Mouse (Mus musculus): Measurements from ENCODE around the gene Tomm70a. TPM values are rescaled to one million over a fixed set of nuclear protein-coding genes. Genes with fewer than 3 reads are reported as not detected.

Gene Tomm70a
- polyA plus RNA-seq, 1 experiment from 2014 or later, result 41.5 TPM

GRCm38 (mm10) chr16:57162841-57163240, 41.3 kb downstream of the Tomm70a start:
- Histone ChIP-seq H3K27me3 (ENCODE audit: insufficient read depth, low read length) (no peaks in the 10 kb centered on the region), H3K4me2 (ENCODE audit: low read length) (no peak overlapping the region), H3K27ac (no peak overlapping the region), H3K4me1 (replicated peaks; ENCODE audit: insufficient read depth, low read length) (no peaks in the 10 kb centered on the region), H3K9me3 (replicated peaks; ENCODE audit: low read length) (no peaks in the 10 kb centered on the region), H3K4me3 (replicated peaks; ENCODE audit: low read depth, low read length) (no peak overlapping the region), H3K9ac (ENCODE audit: low read depth, low read length) (no peak overlapping the region), H3K36me3 (ENCODE audit: insufficient read depth, low read length) (peaks cover 16% of the 10 kb centered on the region; the same call in 1 of the 2 replicates)
- 86% methylated on average over 5 of the region's 5 CpGs for WGBS
- DNase-seq (ENCODE audit: low spot score), result no peak
- TF ChIP-seq CTCF (IDR thresholded peaks at IDR 0.05; ENCODE audit: low read depth), result no peak
- no peak for ATAC-seq (replicated peaks; ENCODE audit: low FRiP score, low read depth)

GRCm38 (mm10) chr16:57163694-57164093, 42.2 kb downstream of the Tomm70a start:
- TF ChIP-seq CTCF (IDR thresholded peaks at IDR 0.05; ENCODE audit: low read depth), result no peak
- Histone ChIP-seq H3K9ac (ENCODE audit: low read depth, low read length) (no peak overlapping the region), H3K27me3 (ENCODE audit: insufficient read depth, low read length) (no peaks in the 10 kb centered on the region), H3K4me1 (replicated peaks; ENCODE audit: insufficient read depth, low read length) (no peaks in the 10 kb centered on the region), H3K4me2 (ENCODE audit: low read length) (no peak overlapping the region), H3K36me3 (ENCODE audit: insufficient read depth, low read length) (0 out of 2 replicates have a peak, but pooled peaks cover 16% of the 10 kb centered on the region), H3K27ac (no peak overlapping the region), H3K9me3 (replicated peaks; ENCODE audit: low read length) (no peaks in the 10 kb centered on the region), H3K4me3 (replicated peaks; ENCODE audit: low read depth, low read length) (no peak overlapping the region)
- ATAC-seq (replicated peaks; ENCODE audit: low FRiP score, low read depth) (no peak), DNase-seq (ENCODE audit: low spot score) (no peak)
- WGBS, result 73% methylated on average over 1 of the region's 1 CpGs

- Histone ChIP-seq H3K4me1 (replicated peaks; ENCODE audit: insufficient read depth, low read length) (no peaks in the 10 kb centered on the region), H3K4me3 (replicated peaks; ENCODE audit: low read depth, low read length) (no peak overlapping the region), H3K9ac (ENCODE audit: low read depth, low read length) (no peak overlapping the region), H3K4me2 (ENCODE audit: low read length) (no peak overlapping the region), H3K9me3 (replicated peaks; ENCODE audit: low read length) (no peaks in the 10 kb centered on the region), H3K27me3 (ENCODE audit: insufficient read depth, low read length) (no peaks in the 10 kb centered on the region), H3K36me3 (ENCODE audit: insufficient read depth, low read length) (0 out of 2 replicates have a peak, but pooled peaks cover 11% of the 10 kb centered on the region), H3K27ac (no peak overlapping the region; the same call in 1 of the 2 replicates)
- 93% methylated on average over 5 of the region's 5 CpGs for WGBS
- DNase-seq (ENCODE audit: low spot score) (no peak), ATAC-seq (replicated peaks; ENCODE audit: low FRiP score, low read depth) (no peak)
- no peak for TF ChIP-seq CTCF (IDR thresholded peaks at IDR 0.05; ENCODE audit: low read depth)
Measured at GRCm38 (mm10) chr16:57165157-57165556, 43.7 kb downstream of the Tomm70a start.

DNA sequence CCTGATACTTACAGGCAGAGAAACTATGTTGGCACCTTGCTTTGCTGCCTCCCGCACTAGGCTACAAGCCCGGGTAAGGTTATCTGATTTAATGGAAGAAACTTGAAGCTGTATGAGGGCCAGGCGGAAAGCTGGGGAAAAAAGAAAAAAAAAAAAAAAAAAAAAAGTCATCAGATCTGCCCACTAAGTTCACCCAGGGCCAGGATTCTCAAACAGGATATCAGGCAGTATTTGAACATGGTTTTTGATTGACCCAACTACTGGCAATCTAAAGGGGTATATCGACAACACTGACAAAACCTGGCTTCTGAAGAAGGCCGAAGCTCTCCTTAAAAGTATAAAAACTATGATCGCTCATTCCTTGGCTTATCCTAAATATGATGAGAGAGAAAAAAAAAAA, 44.6 kb downstream of the Tomm70a start:
- Histone ChIP-seq H3K4me1 (replicated peaks; ENCODE audit: insufficient read depth, low read length) (no peaks in the 10 kb centered on the region), H3K4me2 (ENCODE audit: low read length) (peak overlapping the region; percentile 84), H3K9ac (ENCODE audit: low read depth, low read length) (peak overlapping the region; percentile 79; the same call in 1 of the 2 replicates), H3K4me3 (replicated peaks; ENCODE audit: low read depth, low read length) (peak overlapping the region; percentile 76), H3K36me3 (ENCODE audit: insufficient read depth, low read length) (peaks cover 10% of the 10 kb centered on the region; the same call in 1 of the 2 replicates), H3K27me3 (ENCODE audit: insufficient read depth, low read length) (no peaks in the 10 kb centered on the region), H3K27ac (0 out of 2 replicates have a peak overlapping the region, but pooled peaks have one; percentile 94), H3K9me3 (replicated peaks; ENCODE audit: low read length) (no peaks in the 10 kb centered on the region)
- no peak for ATAC-seq (replicated peaks; ENCODE audit: low FRiP score, low read depth)
- 75% methylated on average over 6 of the region's 6 CpGs for WGBS
- no peak for TF ChIP-seq CTCF (IDR thresholded peaks at IDR 0.05; ENCODE audit: low read depth)
- no peak for DNase-seq (ENCODE audit: low spot score)

DNA sequence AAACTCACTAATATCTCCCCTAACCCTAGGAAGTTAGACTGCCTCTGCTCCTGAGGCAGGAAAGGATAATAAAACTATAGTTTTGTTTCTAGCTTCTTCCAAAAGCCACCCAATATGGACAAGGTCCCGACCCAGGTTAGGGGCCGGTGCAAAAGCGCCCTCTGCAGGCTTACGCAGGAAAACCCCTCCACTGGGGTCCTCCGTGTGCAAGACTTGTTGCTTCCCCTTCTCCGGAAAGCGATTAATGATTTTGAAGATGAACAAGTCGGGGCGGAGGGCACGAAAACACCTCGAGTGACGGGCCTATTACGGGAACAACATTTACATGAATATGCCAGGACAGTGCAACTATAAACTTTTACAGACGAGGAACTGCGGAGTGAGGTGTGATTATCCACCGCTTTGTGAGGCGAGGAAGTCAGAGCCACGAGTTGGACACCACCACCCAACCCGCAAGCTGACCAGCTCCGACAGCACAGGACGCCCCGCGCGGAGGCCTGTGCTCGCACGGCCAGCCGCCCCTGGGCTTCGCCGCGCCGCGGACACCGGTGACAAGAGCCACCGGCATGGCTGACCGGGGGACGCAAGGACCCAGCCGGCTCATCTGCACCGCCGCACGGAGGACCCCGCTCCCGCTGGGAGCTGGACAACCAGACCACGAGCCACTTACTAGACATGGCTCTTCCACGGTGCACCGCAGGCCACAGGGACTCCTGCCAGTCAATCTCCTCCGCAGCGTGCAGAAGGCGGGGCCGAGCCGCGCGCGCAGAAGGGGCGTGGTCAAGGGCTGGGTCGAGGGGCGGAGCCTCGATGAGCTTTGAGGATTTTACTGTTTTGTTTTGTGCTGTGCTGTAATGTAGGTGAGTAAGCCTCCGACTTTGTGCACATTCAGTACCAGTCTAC, 45.4 kb downstream of the Tomm70a start, which contains the start of gene Nit2:
Gene Nit2, minus strand, starts transcription at position 731 of the 903 bp plus-strand sequence.
- no peaks in the 10 kb centered on the region for H3K4me1 ChIP-seq (replicated peaks; ENCODE audit: insufficient read depth, low read length)
- no peaks in the 10 kb centered on the region for H3K9me3 ChIP-seq (replicated peaks; ENCODE audit: low read length)
- peaks cover 6% of the 10 kb centered on the region; the same call in 1 of the 2 replicates for H3K36me3 ChIP-seq (ENCODE audit: insufficient read depth, low read length)
- peak within 1 kb of the TSS; percentile 84 for H3K4me2 ChIP-seq (ENCODE audit: low read length)
- ATAC-seq (replicated peaks; ENCODE audit: low FRiP score, low read depth) (peak; percentile 96), DNase-seq (ENCODE audit: low spot score) (peak; percentile 94)
- peak within 1 kb of the TSS; percentile 94 for H3K27ac ChIP-seq
- peak within 1 kb of the TSS; percentile 79 for H3K9ac ChIP-seq (ENCODE audit: low read depth, low read length)
- H3K27me3 ChIP-seq (ENCODE audit: insufficient read depth, low read length), result no peaks in the 10 kb centered on the region
- TF ChIP-seq CTCF (IDR thresholded peaks at IDR 0.05; ENCODE audit: low read depth), result peak; percentile 79
- H3K4me3 ChIP-seq (replicated peaks; ENCODE audit: low read depth, low read length), result peak within 1 kb of the TSS; percentile 76
- WGBS, result 0% methylated on average over 58 of the region's 58 CpGs

DNA sequence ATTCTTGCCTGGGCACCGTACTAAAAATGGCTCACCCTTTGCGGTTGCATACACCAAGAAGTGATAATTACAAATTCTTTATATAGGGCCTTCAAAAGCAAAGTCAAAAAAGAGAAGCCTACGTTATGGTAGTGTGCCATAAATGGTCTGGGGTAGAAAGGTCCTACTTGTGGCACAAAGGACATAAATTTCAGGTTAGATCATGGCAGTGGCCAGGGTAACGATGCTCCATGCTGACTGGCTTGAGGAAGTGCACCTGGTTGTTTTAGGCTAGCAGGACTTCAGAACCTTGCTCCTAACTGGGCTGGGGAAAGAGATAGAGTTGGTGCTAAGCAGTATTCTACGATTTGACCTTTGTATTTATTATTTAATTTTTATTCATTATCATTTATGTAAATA, 46.0 kb downstream of the Tomm70a start:
- Histone ChIP-seq H3K4me1 (replicated peaks; ENCODE audit: insufficient read depth, low read length) (no peaks in the 10 kb centered on the region), H3K27me3 (ENCODE audit: insufficient read depth, low read length) (no peaks in the 10 kb centered on the region), H3K4me3 (replicated peaks; ENCODE audit: low read depth, low read length) (peak overlapping the region; percentile 76), H3K4me2 (ENCODE audit: low read length) (peak overlapping the region; percentile 84), H3K36me3 (ENCODE audit: insufficient read depth, low read length) (peaks cover 8% of the 10 kb centered on the region), H3K9ac (ENCODE audit: low read depth, low read length) (peak overlapping the region; percentile 79), H3K9me3 (replicated peaks; ENCODE audit: low read length) (no peaks in the 10 kb centered on the region), H3K27ac (peak overlapping the region; percentile 94)
- ATAC-seq (replicated peaks; ENCODE audit: low FRiP score, low read depth) (peak; percentile 48), DNase-seq (ENCODE audit: low spot score) (no peak)
- TF ChIP-seq CTCF (IDR thresholded peaks at IDR 0.05; ENCODE audit: low read depth), result no peak
- 15% methylated on average over 5 of the region's 5 CpGs for WGBS
